Mouse (Mus musculus) heart, adult 2 months (tissue): ENCODE measurements around the gene Chil1. TPM values are rescaled to one million over a fixed set of nuclear protein-coding genes. Genes with fewer than 3 reads are reported as not detected.

Source experiments
- DNase-seq, 2 experiments: peaks; one replicate each; pipeline ENCODE4 v3.0.0; 2021
- H3K27ac ChIP-seq: fragments of 200-600 bp; 2 replicates; pipeline ENCODE4 v1.8.1; 2022
- H3K27me3 ChIP-seq: fragments of 200-500 bp; 2 replicates; pipeline ENCODE4 v1.6.1; 2012; ENCODE audit warnings: mild to moderate bottlenecking, low read length, inconsistent platforms, mixed read lengths; ENCODE audit not compliant: control insufficient read depth, insufficient read depth
- H3K36me3 ChIP-seq: fragments of 200-500 bp; 2 replicates; pipeline ENCODE4 v1.6.1; 2012; ENCODE audit warnings: low read length, inconsistent platforms; ENCODE audit not compliant: control insufficient read depth, insufficient read depth
- H3K4me1 ChIP-seq: fragments of 200-500 bp; 2 replicates; pipeline ENCODE4 v1.6.1; 2011; ENCODE audit warnings: low read length; ENCODE audit not compliant: control insufficient read depth, insufficient read depth
- H3K4me3 ChIP-seq: fragments of 200-600 bp; 2 replicates; pipeline ENCODE4 v1.8.1; 2022
- H3K79me2 ChIP-seq: fragments of 200-500 bp; replicated peaks from 2 replicates; pipeline ENCODE4 v1.6.1; 2012; ENCODE audit warnings: mild to moderate bottlenecking, inconsistent platforms, low read length, moderate library complexity, mixed read lengths; ENCODE audit not compliant: control insufficient read depth, insufficient read depth
- H3K9ac ChIP-seq: fragments of 200-500 bp; 2 replicates; pipeline ENCODE4 v1.6.1; 2012; ENCODE audit warnings: low read depth, mild to moderate bottlenecking, control low read depth, inconsistent platforms, low read length, mixed read lengths
- CTCF ChIP-seq: fragments of 200-600 bp; IDR thresholded peaks from 2 replicates; pipeline ENCODE4 v1.8.1; 2022; ENCODE audit warnings: antibody characterized with exemption, mild to moderate bottlenecking, moderate library complexity
- EP300 ChIP-seq: fragments of 200-500 bp; IDR thresholded peaks from 2 replicates; pipeline ENCODE4 v1.6.1; 2011; ENCODE audit warnings: low read depth, low read length, control low read depth; ENCODE audit not compliant: insufficient read depth
- POLR2A ChIP-seq: fragments of 200-500 bp; IDR thresholded peaks from 2 replicates; pipeline ENCODE4 v1.6.1; 2011; ENCODE audit warnings: mild to moderate bottlenecking, low read depth, low read length, control low read depth; ENCODE audit not compliant: insufficient read depth
- WGBS: fragments of 180-500 bp; shearing (Covaris S2); methylation state at CpG from one replicate; pipeline ENCODE4 v1.1.7; 2018; 5-methylcytosine and 5-hydroxymethylcytosine counted together
- intact Hi-C: fragments of 180-260 bp; cut with DNase I; formaldehyde crosslinking; loops from one replicate; pipeline ENCODE4 v1.15.1; 2025
- long read RNA-seq: library from polyadenylated mRNA; stranded (forward); transcript quantifications from one replicate; pipeline ENCODE4 v2.0.0, GENCODE M21; 2021
- polyA plus RNA-seq: library from polyadenylated mRNA; depleted of rRNA; stranded (reverse); fragments of >200 nt; gene quantifications from 2 replicates; pipeline ENCODE4 v1.2.3, GENCODE M21; 2012; rRNA removed
- total RNA-seq, 2 experiments: library from RNA; stranded (reverse); gene quantifications; 2 replicates each; pipeline ENCODE4 v1.2.3; 2021

Chil1 gene
- total RNA-seq, result under 1 TPM; 0.94 to 0.96 TPM
- polyA plus RNA-seq, result 1.7 and 2.7 TPM in 2 replicates
- long read RNA-seq, partial matches to known transcripts, result 0 of 3 reads
- long read RNA-seq, other reads (novel, unspliced or antisense), result 1 of 3 reads

- Histone ChIP-seq H3K4me3 (no peak within 1 kb of the TSS), H3K9ac (no peak within 1 kb of the TSS), H3K36me3 (no peaks in the 10 kb centered on the region), H3K4me1 (no peaks in the 10 kb centered on the region), H3K27me3 (no peaks in the 10 kb centered on the region), H3K79me2 (no peaks in the 10 kb centered on the region), H3K27ac (no peak within 1 kb of the TSS)
- WGBS, result 62% methylated on average over 4 of the region's 4 CpGs
- intact Hi-C loops, result no loop called here
- TF ChIP-seq EP300 (no peak), CTCF (no peak), POLR2A (no peak)
- peak in 1 of 2 experiments; percentile 45 for DNase-seq
These were observed at the start of gene Chil1 for GRCm38 (mm10) chr1:134182025-134182424. TSS of gene Chil1 (plus strand) at chr1:134182176.

DNA sequence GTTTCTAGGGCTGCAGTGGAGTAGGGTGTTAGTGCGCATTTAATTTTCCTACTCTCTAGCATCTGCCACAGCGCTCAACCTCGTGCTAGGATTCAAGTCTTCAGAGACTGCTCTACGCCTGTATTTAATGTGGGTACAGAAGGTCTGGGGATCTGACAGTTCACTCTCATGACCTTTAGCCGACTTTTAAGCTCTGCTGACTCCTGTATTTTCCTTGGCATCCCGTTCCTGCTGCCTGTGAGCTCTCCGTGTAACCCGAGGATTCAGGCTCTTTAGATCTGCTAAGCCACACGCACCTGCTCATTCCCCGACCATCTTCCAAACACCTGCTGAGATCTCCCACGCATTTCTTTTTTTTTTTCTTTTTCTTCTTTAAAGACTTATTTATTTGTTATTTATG is 48.7 kb upstream of the Chil1 start:
- Histone ChIP-seq H3K27me3 (no peaks in the 10 kb centered on the region), H3K27ac (no peak overlapping the region)

GRCm38 (mm10) chr1:134136351-134136750 is 45.6 kb upstream of the Chil1 start:
- Histone ChIP-seq H3K27ac (no peak overlapping the region), H3K36me3 (no peaks in the 10 kb centered on the region), H3K4me1 (no peaks in the 10 kb centered on the region; the same call in 1 of the 2 replicates), H3K27me3 (no peaks in the 10 kb centered on the region), H3K79me2 (no peaks in the 10 kb centered on the region), H3K9ac (no peak overlapping the region), H3K4me3 (no peak overlapping the region)
- intact Hi-C loops, result no loop called here
- WGBS, result 58% methylated on average over 3 of the region's 3 CpGs
- DNase-seq, result no peak
- no peak for TF ChIP-seq CTCF
- TF ChIP-seq POLR2A, result no peak
- no peak for TF ChIP-seq EP300

More for the DNA sequence above, 48.7 kb upstream of the Chil1 start:
- TF ChIP-seq POLR2A (no peak), CTCF (no peak), EP300 (no peak)
- Histone ChIP-seq H3K36me3 (no peaks in the 10 kb centered on the region), H3K4me3 (no peak overlapping the region), H3K79me2 (no peaks in the 10 kb centered on the region), H3K4me1 (no peaks in the 10 kb centered on the region; the same call in 1 of the 2 replicates), H3K9ac (no peak overlapping the region)
- 54% methylated on average over 11 of the region's 11 CpGs for WGBS
- intact Hi-C loops, result no loop called here
- DNase-seq, result no peak

DNA sequence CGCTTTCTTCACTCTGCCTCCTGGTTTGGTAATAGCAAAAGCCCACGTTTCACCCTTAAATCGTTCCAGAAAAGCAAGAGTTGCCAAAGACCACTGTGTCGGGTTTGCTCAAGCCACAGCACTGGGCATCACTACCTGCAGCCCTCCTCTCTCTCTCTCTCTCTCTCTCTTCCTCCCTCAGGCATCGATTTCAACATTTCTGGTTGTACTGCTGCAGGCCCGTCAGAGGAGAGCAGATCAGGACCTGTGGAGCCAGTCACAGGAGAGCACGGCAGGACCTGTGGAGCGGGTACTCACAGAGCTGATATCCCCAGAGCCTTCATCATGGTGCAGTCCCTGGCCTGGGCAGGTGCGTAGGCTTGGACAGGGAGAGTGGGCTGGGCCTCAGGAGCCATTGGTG is 43.6 kb upstream of the Chil1 start:
- no peaks in the 10 kb centered on the region for H3K4me1 ChIP-seq
- TF ChIP-seq EP300, result no peak
- no peak overlapping the region for H3K4me3 ChIP-seq
- H3K79me2 ChIP-seq, result no peaks in the 10 kb centered on the region
- no peak for DNase-seq
- H3K27ac ChIP-seq, result no peak overlapping the region
- intact Hi-C loops, result no loop called here
- no peaks in the 10 kb centered on the region for H3K36me3 ChIP-seq
- no peak overlapping the region for H3K9ac ChIP-seq
- WGBS, result 81% methylated on average over 9 of the region's 9 CpGs
- H3K27me3 ChIP-seq, result no peaks in the 10 kb centered on the region

- Histone ChIP-seq H3K27ac (no peak overlapping the region), H3K9ac (no peak overlapping the region), H3K4me3 (no peak overlapping the region), H3K27me3 (no peaks in the 10 kb centered on the region), H3K36me3 (no peaks in the 10 kb centered on the region), H3K4me1 (no peaks in the 10 kb centered on the region), H3K79me2 (no peaks in the 10 kb centered on the region)
- WGBS, result 81% methylated on average over 4 of the region's 4 CpGs
- intact Hi-C loops, result no loop called here
- DNase-seq, result no peak
- TF ChIP-seq CTCF (no peak), POLR2A (no peak), EP300 (no peak)
These were observed 39.6 kb upstream of the Chil1 start for GRCm38 (mm10) chr1:134142363-134142794.

DNA sequence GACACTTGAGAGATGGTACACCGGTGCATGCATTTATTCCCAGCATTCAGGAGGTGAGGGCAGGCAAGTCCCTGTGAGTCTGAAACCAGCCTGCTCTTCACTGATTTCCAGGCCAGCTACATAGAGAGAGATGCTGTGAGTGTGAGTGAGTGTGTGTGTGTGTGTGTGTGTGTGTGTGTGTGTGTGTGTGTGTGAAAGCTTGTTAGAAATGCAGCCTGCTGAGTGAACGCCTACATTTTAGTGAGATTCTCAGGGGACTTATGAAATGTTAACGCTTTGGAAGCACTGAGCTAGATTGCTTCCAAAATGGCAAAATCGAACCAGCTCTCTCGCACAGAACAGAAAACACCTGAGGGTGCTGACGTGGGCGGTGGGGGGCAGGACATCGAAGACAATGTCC is 35.9 kb upstream of the Chil1 start:
- DNase-seq, result no peak
- intact Hi-C loops, result no loop called here
- WGBS, result 71% methylated on average over 8 of the region's 8 CpGs
- H3K9ac ChIP-seq, result no peak overlapping the region
- H3K4me3 ChIP-seq, result no peak overlapping the region
- H3K27me3 ChIP-seq, result no peaks in the 10 kb centered on the region
- H3K27ac ChIP-seq, result no peak overlapping the region
- H3K36me3 ChIP-seq, result no peaks in the 10 kb centered on the region
- H3K79me2 ChIP-seq, result no peaks in the 10 kb centered on the region
- no peak for TF ChIP-seq EP300
- no peak for TF ChIP-seq POLR2A
- no peak for TF ChIP-seq CTCF
- H3K4me1 ChIP-seq, result no peaks in the 10 kb centered on the region
